Mouse (Mus musculus): ENCODE data around the gene Serinc5. TPM values are rescaled to one million over a fixed set of nuclear protein-coding genes. Genes with fewer than 3 reads are reported as not detected.

Serinc5 gene
- polyA plus RNA-seq, 1 experiment from 2014 or later, result 14.1 TPM

DNA sequence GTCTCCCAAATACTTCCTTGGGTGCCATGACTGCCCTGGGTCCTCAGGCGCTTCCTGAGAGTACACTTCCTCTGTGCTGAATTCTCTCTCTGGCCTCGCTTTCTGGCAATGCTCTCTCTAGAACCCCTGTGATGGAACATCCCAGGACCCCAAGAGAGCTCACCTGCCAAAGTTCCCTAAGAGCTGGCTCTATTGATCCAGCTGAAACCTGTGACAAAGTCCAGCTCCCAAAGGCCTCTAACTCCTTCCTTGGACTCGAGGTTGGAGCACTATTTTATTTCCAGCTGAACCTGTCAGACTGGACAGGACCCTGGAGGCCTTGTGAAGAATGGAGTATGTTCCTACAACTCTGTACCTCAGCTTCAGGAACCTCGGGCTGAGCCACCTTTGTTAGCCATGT is 86.2 kb downstream of the Serinc5 start:
- H3K27ac ChIP-seq, result no peak overlapping the region
- H3K9ac ChIP-seq (replicated peaks), result no peak overlapping the region
- ATAC-seq, result no peak
- H3K4me2 ChIP-seq (replicated peaks), result no peak overlapping the region
- 85% methylated on average over 4 of the region's 4 CpGs for WGBS
- no peaks in the 10 kb centered on the region for H3K36me3 ChIP-seq
- no peaks in the 10 kb centered on the region for H3K9me3 ChIP-seq
- peaks cover 12% of the 10 kb centered on the region; the same call in 1 of the 2 replicates for H3K4me1 ChIP-seq (replicated peaks)
- no peak overlapping the region for H3K4me3 ChIP-seq (replicated peaks)
- no peaks in the 10 kb centered on the region for H3K27me3 ChIP-seq

DNA sequence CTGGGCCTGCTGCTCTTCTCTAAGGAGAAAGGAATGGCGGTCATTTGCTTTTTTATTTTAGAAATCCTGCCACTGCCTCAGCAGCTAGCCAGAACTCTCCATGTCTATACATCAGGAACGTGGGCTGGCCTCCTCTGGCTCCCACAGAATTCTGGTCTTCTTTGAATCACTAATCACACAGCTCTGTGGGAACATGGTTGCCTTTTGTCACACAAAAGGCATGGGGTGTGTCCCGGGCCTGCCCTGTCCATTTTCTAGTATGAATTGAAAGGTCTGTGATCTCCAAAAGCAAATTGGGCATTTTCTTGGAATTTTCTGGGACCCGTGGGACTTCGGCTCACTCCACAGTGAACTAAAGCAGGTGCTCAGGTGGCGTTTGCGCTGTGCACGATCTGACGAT is 87.9 kb downstream of the Serinc5 start:
- Histone ChIP-seq H3K4me1 (replicated peaks) (peaks cover 20% of the 10 kb centered on the region), H3K9ac (replicated peaks) (no peak overlapping the region), H3K27me3 (no peaks in the 10 kb centered on the region), H3K4me2 (replicated peaks) (no peak overlapping the region), H3K36me3 (0 out of 2 replicates have a peak, but pooled peaks cover 3% of the 10 kb centered on the region), H3K9me3 (no peaks in the 10 kb centered on the region), H3K27ac (no peak overlapping the region), H3K4me3 (replicated peaks) (no peak overlapping the region)
- no peak for ATAC-seq
- WGBS, result 46% methylated on average over 9 of the region's 9 CpGs

DNA sequence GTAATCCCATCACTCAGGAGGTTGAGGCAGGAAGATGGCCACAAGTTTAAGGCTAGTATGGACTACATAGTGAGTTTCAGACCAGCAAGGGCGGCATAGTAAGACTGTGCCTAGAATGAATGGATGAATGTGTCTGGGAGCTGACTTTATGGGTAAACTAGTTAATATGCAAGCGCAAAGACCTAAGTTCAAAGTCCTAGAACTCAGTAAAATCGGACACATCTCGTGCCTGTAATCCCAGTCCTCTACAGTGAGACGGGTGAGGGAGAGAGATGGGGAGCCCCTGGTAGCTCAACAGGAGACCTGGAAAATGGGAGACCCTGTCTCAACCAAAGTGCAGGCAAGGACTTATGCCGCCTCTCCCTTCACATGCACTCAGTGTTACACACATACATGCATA is 88.5 kb downstream of the Serinc5 start:
- 90% methylated on average over 6 of the region's 6 CpGs for WGBS
- ATAC-seq, result no peak

DNA sequence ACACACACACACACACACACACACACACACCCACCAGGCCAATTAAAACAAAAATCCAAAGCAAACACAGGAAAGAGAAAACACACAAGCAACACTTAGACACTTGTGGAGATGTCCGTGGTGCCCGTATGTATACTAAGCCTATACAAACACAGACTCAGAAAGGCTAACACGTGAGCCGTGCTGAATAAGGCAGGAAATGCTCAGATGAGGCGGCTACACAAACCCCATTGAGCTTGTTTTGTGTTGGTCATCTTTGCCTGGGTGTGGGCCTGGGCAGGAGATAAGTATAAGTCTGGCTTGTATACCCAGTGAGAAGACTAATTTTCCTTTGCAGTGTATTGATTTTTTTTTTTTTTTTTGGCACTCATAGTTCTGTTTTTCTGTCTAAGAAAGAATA is 91.1 kb downstream of the Serinc5 start:
- 88% methylated on average over 5 of the region's 5 CpGs for WGBS
- Histone ChIP-seq H3K9me3 (no peaks in the 10 kb centered on the region), H3K4me3 (replicated peaks) (no peak overlapping the region), H3K36me3 (0 out of 2 replicates have a peak, but pooled peaks cover 3% of the 10 kb centered on the region), H3K4me1 (replicated peaks) (peaks cover 16% of the 10 kb centered on the region), H3K27me3 (peaks cover 4% of the 10 kb centered on the region), H3K4me2 (replicated peaks) (no peak overlapping the region), H3K9ac (replicated peaks) (no peak overlapping the region), H3K27ac (no peak overlapping the region)
- ATAC-seq, result no peak

More for the DNA sequence above, 88.5 kb downstream of the Serinc5 start:
- Histone ChIP-seq H3K4me2 (replicated peaks) (no peak overlapping the region), H3K4me3 (replicated peaks) (no peak overlapping the region), H3K9ac (replicated peaks) (no peak overlapping the region), H3K36me3 (0 out of 2 replicates have a peak, but pooled peaks cover 3% of the 10 kb centered on the region), H3K27me3 (no peaks in the 10 kb centered on the region), H3K9me3 (no peaks in the 10 kb centered on the region), H3K27ac (no peak overlapping the region), H3K4me1 (replicated peaks) (peaks cover 21% of the 10 kb centered on the region)

DNA sequence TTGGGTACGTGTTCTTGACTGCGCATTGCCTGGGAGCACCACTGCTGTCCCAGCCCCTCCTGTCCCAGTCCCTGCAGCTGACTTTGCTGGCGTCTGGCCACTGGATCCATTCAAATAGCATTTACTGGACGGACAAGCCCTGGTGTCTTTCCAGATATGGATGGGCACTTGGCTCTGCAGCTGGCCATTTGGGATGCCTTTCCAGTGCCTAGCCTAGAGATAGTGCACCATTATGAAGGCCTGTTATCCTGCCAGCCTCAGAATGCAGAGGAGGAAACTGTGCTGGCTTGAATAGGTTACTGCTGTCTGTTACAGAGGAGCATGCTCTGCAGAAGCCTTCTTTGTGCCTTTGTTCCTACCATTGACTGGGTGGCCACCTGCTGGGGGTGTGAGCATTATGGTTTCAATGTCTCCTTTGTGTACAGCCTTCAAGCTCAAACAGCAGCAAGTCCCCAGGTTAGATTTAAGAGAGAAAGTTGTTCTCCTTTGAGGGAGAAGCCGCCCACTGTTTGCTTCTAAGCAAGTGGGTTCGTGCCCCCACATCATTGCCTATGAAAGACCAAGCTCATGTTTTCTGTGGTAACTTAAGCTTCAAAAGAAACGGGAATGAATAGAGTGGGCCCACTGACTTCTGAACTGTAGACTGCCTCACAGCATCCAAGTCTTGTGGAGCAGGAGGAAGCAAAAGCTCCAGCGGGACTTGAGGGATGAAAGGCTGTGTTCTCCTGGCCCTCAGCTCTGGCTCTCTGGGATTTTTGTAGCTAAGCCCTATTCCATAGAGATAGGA is 92.5 kb downstream of the Serinc5 start:
- Histone ChIP-seq H3K36me3 (peaks cover 5% of the 10 kb centered on the region; the same call in 1 of the 2 replicates), H3K27ac (no peak overlapping the region), H3K4me2 (replicated peaks) (no peak overlapping the region), H3K4me3 (replicated peaks) (no peak overlapping the region), H3K27me3 (peaks cover 4% of the 10 kb centered on the region), H3K9me3 (no peaks in the 10 kb centered on the region), H3K4me1 (replicated peaks) (peaks cover 16% of the 10 kb centered on the region), H3K9ac (replicated peaks) (no peak overlapping the region)
- ATAC-seq, result peak; percentile 75
- 20% methylated on average over 8 of the region's 8 CpGs for WGBS

DNA sequence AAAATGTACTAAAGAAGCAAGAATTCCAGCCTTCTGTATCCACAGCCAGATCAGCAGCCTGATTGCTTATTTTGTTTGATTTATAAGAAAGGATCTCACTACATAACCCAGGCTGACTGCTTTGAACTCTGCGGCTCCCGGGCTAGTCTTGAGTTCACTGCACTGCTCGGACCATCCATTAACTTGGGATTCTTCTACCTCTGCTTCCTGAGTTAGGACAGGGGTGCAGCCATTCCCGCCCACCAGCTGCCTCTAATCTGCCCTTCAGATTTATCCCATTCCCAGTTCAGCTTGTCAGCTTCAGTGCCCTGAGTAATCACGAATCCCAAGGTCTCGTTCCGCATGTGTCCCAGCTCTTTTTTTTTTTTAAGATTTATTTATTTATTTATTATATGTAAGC is 93.3 kb downstream of the Serinc5 start:
- ATAC-seq, result no peak
- H3K27me3 ChIP-seq, result peaks cover 4% of the 10 kb centered on the region
- H3K4me1 ChIP-seq (replicated peaks), result peaks cover 9% of the 10 kb centered on the region
- WGBS, result 50% methylated on average over 7 of the region's 7 CpGs
- no peak overlapping the region for H3K9ac ChIP-seq (replicated peaks)
- no peak overlapping the region for H3K4me2 ChIP-seq (replicated peaks)
- no peak overlapping the region for H3K4me3 ChIP-seq (replicated peaks)
- H3K9me3 ChIP-seq, result no peaks in the 10 kb centered on the region
- H3K36me3 ChIP-seq, result peaks cover 5% of the 10 kb centered on the region; the same call in 1 of the 2 replicates
- H3K27ac ChIP-seq, result no peak overlapping the region

DNA sequence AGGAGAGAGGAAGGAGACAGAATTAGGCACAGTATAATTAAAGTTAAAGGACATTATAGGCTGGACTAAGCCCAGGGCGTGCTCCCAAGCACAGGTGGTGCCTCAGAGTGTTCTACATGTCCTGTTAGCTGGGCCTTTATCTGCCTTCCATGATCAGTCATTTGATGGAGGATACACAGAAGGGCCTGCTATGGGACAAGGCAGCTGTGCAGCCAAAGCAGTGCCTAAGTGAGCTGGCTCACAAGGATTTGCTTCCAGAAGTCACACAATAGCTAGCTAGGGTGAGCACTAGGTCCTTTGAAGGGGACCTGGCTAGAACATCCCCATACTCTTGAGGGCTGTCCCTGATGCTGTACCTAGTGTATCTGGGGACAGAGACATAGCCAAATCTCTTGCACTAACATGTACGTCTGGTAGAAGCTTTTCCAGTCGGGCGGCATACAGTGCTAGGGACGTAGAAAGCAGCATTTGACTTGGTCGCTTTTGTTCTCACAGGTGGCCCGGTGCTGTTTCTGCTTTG is 94.2 kb downstream of the Serinc5 start:
- 96% methylated on average over 7 of the region's 7 CpGs for WGBS
- Histone ChIP-seq H3K4me1 (replicated peaks) (peaks cover 9% of the 10 kb centered on the region), H3K27ac (no peak overlapping the region), H3K9me3 (no peaks in the 10 kb centered on the region), H3K9ac (replicated peaks) (no peak overlapping the region), H3K36me3 (peaks cover 5% of the 10 kb centered on the region; the same call in 1 of the 2 replicates), H3K4me2 (replicated peaks) (no peak overlapping the region), H3K4me3 (replicated peaks) (no peak overlapping the region), H3K27me3 (peaks cover 4% of the 10 kb centered on the region)
- no peak for ATAC-seq

DNA sequence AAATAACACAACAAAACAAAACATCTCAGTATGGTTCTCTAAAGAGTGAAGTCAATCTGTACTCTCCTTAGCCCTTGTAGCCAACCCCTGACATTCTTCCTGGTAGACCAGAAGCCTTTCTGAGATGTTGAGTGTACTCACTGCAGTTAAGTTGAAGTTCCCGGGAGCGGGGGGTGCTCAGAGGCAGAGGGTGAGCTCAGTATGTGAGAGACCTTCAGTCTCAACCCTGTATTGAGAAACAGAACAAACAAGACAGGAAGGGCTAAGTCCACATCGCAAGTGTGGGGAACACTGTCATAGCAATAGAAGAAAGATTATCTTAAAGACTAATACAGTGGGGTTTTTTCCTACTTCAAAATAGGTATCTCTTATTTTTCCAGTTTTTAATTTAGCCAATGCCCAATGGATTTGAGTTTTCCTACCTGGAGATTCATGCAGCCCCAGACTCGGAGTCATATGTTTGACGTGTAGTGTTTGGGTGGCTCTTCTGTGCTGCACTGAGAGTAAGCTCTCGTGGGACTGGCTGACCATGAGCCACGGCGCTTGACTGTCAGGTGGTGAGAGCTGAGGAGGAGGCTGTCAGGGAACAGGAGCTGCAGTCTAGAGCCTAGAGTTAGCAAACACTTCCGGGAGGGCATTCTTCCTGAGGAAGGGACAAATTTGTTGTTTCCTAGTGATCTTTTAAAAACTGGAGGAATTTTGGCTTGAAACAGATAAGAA is 95.6 kb downstream of the Serinc5 start:
- Histone ChIP-seq H3K36me3 (peaks cover 5% of the 10 kb centered on the region; the same call in 1 of the 2 replicates), H3K9me3 (no peaks in the 10 kb centered on the region), H3K4me2 (replicated peaks) (no peak overlapping the region), H3K4me3 (replicated peaks) (no peak overlapping the region), H3K27ac (no peak overlapping the region), H3K9ac (replicated peaks) (no peak overlapping the region), H3K27me3 (peaks cover 4% of the 10 kb centered on the region), H3K4me1 (replicated peaks) (peaks cover 9% of the 10 kb centered on the region)
- 90% methylated on average over 9 of the region's 9 CpGs for WGBS
- no peak for ATAC-seq

DNA sequence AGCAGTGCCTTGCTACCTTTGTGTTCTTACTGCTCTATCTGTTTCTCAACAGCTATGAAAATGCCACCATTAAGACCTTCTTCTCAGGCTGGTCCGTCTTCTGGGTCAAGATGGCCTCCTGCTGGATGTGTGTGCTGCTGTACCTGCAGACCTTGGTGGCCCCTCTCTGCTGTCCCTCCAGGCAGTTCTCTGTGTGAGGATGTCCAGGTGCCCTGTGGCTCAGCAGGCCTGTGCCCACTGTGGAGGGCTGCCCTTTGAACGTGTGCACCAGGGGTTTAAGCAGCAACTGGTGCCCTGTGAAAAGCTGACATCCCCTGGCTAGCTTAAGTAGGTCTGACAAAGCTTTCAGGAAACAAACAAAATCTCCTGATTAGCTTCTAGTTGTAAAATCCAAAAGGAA is 97.0 kb downstream of the Serinc5 start:
- no peak for ATAC-seq
- H3K9me3 ChIP-seq, result no peaks in the 10 kb centered on the region
- no peak overlapping the region for H3K4me2 ChIP-seq (replicated peaks)
- H3K4me3 ChIP-seq (replicated peaks), result no peak overlapping the region
- H3K36me3 ChIP-seq, result peaks cover 3% of the 10 kb centered on the region; the same call in 1 of the 2 replicates
- H3K9ac ChIP-seq (replicated peaks), result no peak overlapping the region
- no peak overlapping the region for H3K27ac ChIP-seq
- WGBS, result 61% methylated on average over 2 of the region's 2 CpGs
- peaks cover 4% of the 10 kb centered on the region for H3K27me3 ChIP-seq
- H3K4me1 ChIP-seq (replicated peaks), result peaks cover 9% of the 10 kb centered on the region

DNA sequence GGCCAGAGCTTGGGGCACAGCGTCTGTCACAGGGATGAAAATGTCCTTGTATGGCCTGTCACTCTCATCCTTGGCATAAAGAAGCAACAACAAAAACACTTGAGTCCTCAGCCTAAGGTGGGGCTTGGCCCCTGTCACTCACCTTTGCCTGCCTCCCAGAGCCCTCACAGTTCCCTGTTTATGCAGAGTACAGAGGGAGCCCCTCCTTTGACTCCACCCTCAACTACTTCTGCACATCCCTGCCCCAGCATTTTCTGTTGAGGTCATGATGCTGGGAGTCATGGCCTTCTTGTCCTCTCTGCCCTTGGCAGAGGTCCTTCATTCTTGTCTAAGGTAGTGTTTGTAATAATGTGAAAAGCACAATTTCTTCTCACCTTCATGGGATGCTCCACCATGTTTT is 97.6 kb downstream of the Serinc5 start:
- Histone ChIP-seq H3K4me3 (replicated peaks) (no peak overlapping the region), H3K9me3 (no peaks in the 10 kb centered on the region), H3K27ac (no peak overlapping the region), H3K27me3 (peaks cover 4% of the 10 kb centered on the region), H3K4me2 (replicated peaks) (no peak overlapping the region), H3K9ac (replicated peaks) (no peak overlapping the region), H3K36me3 (peaks cover 3% of the 10 kb centered on the region; the same call in 1 of the 2 replicates), H3K4me1 (replicated peaks) (peaks cover 4% of the 10 kb centered on the region)
- 60% methylated on average over 1 of the region's 1 CpGs for WGBS
- no peak for ATAC-seq

DNA sequence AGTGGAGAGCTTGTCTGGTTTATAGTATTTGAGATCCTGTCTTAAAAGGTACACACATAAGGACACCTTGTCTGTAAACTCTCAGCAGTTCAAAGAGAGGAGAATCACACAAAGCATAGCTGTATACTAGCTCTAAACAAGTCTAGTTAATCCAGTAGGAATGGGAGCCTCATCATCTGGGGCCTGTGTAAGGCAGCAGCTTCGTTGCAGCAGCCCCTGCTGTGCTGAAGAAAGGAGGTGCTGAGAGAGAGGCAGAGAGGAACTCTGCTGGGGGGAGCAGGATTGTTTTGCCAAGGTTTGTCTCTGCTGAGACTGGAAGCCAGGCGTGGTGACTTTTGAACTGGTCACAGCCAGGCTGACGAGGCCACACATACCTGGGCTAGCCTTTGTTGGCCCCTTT is 98.6 kb downstream of the Serinc5 start:
- WGBS, result 10% methylated on average over 3 of the region's 3 CpGs
- Histone ChIP-seq H3K9ac (replicated peaks) (no peak overlapping the region), H3K36me3 (peaks cover 3% of the 10 kb centered on the region; the same call in 1 of the 2 replicates), H3K27ac (no peak overlapping the region), H3K4me1 (replicated peaks) (no peaks in the 10 kb centered on the region; the same call in 1 of the 2 replicates), H3K4me2 (replicated peaks) (no peak overlapping the region), H3K27me3 (peaks cover 4% of the 10 kb centered on the region), H3K4me3 (replicated peaks) (no peak overlapping the region), H3K9me3 (no peaks in the 10 kb centered on the region)
- ATAC-seq, result 0 out of 2 replicates have a peak, but pooled peaks have one; percentile 20

DNA sequence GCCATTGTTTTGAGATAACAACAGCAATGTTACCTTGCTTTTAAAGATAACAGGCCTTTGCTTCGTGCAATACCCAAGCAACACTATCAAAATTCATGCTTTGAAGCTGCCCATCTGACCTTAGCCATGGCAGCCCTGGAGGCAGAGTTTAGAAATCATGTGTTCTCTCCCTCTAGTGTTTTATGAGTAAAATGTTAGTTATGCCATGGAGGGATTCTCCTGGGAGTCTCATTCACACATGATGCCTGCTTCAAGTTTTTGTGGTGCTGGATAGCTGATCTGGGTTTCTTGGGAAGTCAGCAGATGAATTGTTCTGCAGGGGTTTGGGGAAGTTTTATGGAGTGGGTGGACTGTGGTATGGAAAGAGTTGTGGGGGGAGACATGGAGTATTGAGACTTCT is 99.5 kb downstream of the Serinc5 start:
- Histone ChIP-seq H3K4me3 (replicated peaks) (no peak overlapping the region), H3K9me3 (no peaks in the 10 kb centered on the region), H3K9ac (replicated peaks) (no peak overlapping the region), H3K27ac (no peak overlapping the region), H3K27me3 (no peaks in the 10 kb centered on the region; the same call in none of the 2 replicates), H3K4me1 (replicated peaks) (no peaks in the 10 kb centered on the region; the same call in 1 of the 2 replicates), H3K36me3 (peaks cover 3% of the 10 kb centered on the region; the same call in 1 of the 2 replicates), H3K4me2 (replicated peaks) (no peak overlapping the region)
- 69% methylated on average over 1 of the region's 1 CpGs for WGBS
- no peak for ATAC-seq

Measured in midbrain, embryonic 13.5 days (tissue).